Mouse (Mus musculus) liver, adult 2 months (tissue): ENCODE measurements around the gene Nkain1. TPM values are rescaled to one million over a fixed set of nuclear protein-coding genes. Genes with fewer than 3 reads are reported as not detected.
A peak's percentile ranks its signal among the peaks of the same experiment; 100 is the strongest.

ENCODE experiments used
- DNase-seq: peaks from one replicate; pipeline ENCODE4 v3.0.0-alpha.2; 2011; ENCODE audit warnings: low read depth, low spot score; ENCODE audit errors: extremely low read depth
- H3K27ac ChIP-seq: fragments of 200-500 bp; replicated peaks from 2 replicates; pipeline ENCODE4 v1.5.1; 2012; ENCODE audit warnings: low read depth, mild to moderate bottlenecking, control low read depth, inconsistent platforms, low read length; ENCODE audit not compliant: insufficient read depth
- H3K27me3 ChIP-seq: fragments of 200-500 bp; 2 replicates; pipeline ENCODE4 v1.6.1; 2012; ENCODE audit warnings: mild to moderate bottlenecking, moderate library complexity, low read length, inconsistent platforms; ENCODE audit not compliant: control insufficient read depth, insufficient read depth
- H3K36me3 ChIP-seq: fragments of 200-500 bp; 2 replicates; pipeline ENCODE4 v1.6.1; 2012; ENCODE audit warnings: low read length, inconsistent platforms; ENCODE audit not compliant: control insufficient read depth, insufficient read depth
- H3K4me1 ChIP-seq: fragments of 200-500 bp; 2 replicates; pipeline ENCODE4 v1.6.1; 2011; ENCODE audit warnings: low read length; ENCODE audit not compliant: control insufficient read depth, insufficient read depth
- H3K4me3 ChIP-seq: fragments of 200-500 bp; 2 replicates; pipeline ENCODE4 v1.5.1; 2011; ENCODE audit warnings: low read depth, mild to moderate bottlenecking, control low read depth, low read length, moderate library complexity; ENCODE audit not compliant: insufficient read depth
- H3K79me2 ChIP-seq: fragments of 200-500 bp; 2 replicates; pipeline ENCODE4 v1.6.1; 2012; ENCODE audit warnings: inconsistent platforms, mild to moderate bottlenecking, low read length, moderate library complexity; ENCODE audit not compliant: control insufficient read depth, insufficient read depth
- H3K9ac ChIP-seq: fragments of 200-500 bp; 2 replicates; pipeline ENCODE4 v1.6.1; 2012; ENCODE audit warnings: low read depth, mild to moderate bottlenecking, control low read depth, inconsistent platforms, low read length
- CTCF ChIP-seq: fragments of 200-500 bp; IDR thresholded peaks from 2 replicates; pipeline ENCODE4 v1.5.1; 2011; ENCODE audit warnings: low read depth, low read length, control low read depth
- POLR2A ChIP-seq: fragments of 200-500 bp; IDR thresholded peaks from 2 replicates; pipeline ENCODE4 v1.6.1; 2011; ENCODE audit warnings: low read length, control low read depth; ENCODE audit not compliant: insufficient read depth; ENCODE audit errors: extremely low read depth
- WGBS: fragments of 180-500 bp; shearing (Covaris S2); methylation state at CpG from one replicate; pipeline ENCODE4 v1.1.7; 2018; 5-methylcytosine and 5-hydroxymethylcytosine counted together
- polyA plus RNA-seq: library from polyadenylated mRNA; depleted of rRNA; stranded (reverse); fragments of >200 nt; gene quantifications from 2 replicates; pipeline ENCODE4 v1.2.3, GENCODE M21; 2012
- total RNA-seq: library from RNA; depleted of rRNA; stranded (reverse); fragments of >200 nt; gene quantifications from 2 replicates; pipeline ENCODE4 v1.2.3, GENCODE M21; 2014

Nkain1 gene
- total and polyA plus RNA-seq, 2 experiments, result 0.28 to 0.51 TPM

DNA sequence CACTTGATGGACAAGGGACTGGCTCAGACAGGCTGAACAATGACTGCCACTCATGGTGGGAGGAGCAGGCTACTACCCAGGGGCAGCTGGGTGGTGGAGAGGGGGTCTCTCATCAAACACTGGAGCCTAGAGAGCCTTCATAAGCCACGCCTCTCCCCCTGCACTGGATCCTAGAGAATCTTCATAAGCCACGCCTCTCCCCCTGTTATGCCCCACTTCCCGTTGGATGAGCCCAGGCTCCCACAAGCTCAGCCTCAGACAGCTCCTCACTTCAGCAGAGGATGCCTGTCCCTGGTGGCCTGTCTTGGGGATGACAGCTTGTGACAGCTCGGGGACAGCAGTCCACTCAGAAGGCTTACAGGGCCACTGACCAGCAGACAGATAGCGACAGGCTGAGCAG lies 17.7 kb downstream of the Nkain1 start:
- H3K27ac ChIP-seq, result no peak overlapping the region
- DNase-seq, result no peak
- 77% methylated on average over 5 of the region's 5 CpGs for WGBS

DNA sequence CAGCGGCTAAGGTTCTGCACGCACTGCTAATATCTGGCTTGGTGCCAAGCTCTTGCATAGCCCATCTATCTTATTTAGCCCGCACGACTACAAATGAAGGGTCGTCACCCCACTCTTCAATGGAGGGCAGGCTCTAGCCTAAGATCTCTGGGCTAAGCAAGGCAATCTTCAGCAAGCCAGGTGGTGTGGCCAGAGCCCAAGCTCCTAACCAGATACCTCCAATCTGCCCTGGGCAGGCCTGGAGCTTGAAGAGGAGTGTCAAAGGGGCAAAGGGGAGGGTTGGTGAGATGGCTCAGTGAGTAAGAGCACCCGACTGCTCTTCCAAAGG lies 20.9 kb downstream of the Nkain1 start:
- no peak overlapping the region for H3K9ac ChIP-seq
- no peaks in the 10 kb centered on the region for H3K79me2 ChIP-seq
- no peaks in the 10 kb centered on the region for H3K27me3 ChIP-seq
- WGBS, result 46% methylated on average over 6 of the region's 6 CpGs
- H3K4me1 ChIP-seq, result no peaks in the 10 kb centered on the region
- H3K4me3 ChIP-seq, result no peak overlapping the region
- peak; percentile 24 for DNase-seq
- TF ChIP-seq POLR2A (no peak), CTCF (no peak)
- H3K27ac ChIP-seq, result no peak overlapping the region
- no peaks in the 10 kb centered on the region for H3K36me3 ChIP-seq

More for the DNA sequence above, 17.7 kb downstream of the Nkain1 start:
- H3K4me1 ChIP-seq, result no peaks in the 10 kb centered on the region
- no peaks in the 10 kb centered on the region for H3K36me3 ChIP-seq
- no peaks in the 10 kb centered on the region for H3K79me2 ChIP-seq
- no peaks in the 10 kb centered on the region for H3K27me3 ChIP-seq
- H3K4me3 ChIP-seq, result no peak overlapping the region
- TF ChIP-seq POLR2A (no peak), CTCF (peak; percentile 5; the same call in 1 of the 2 replicates)
- no peak overlapping the region for H3K9ac ChIP-seq

DNA sequence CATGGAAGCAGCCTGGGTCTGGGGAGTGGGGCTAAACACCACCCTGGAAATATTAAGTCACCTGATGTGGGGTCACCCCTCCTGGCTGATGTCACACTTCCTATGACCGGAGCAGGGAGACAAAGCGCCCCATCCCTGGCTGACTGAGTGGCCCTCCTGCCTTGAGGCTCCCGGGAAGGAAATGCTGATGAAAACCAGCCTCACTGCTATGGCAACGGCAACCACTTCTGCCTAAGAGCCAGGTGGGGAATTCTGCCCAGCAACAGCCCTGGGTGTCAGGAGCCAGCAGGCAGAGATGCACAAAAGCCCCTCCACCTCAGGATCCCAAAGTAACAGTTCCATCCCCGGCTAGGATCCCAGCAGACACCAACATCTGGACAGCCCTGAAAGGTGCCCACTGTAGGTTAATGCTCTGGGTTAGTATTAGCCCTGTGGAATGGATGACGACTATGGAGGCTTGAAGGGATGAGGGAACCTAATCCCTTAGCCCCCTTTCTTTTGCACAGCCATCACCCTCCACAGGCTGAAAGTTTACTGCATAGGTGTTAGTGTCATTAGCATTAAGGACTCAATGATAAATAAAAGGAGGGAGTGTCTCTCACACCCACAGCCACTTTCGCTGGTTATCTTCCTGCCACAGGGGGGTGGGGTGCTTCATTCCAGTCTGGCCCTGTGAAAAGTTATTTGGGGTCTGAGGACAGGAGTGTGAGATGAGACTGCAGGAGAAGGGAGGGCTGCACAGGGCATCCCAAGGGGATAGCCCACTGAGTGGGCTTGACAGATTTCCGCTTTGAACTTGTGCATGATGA lies 21.5 kb downstream of the Nkain1 start:
- H3K36me3 ChIP-seq, result no peaks in the 10 kb centered on the region
- no peaks in the 10 kb centered on the region for H3K4me1 ChIP-seq
- H3K79me2 ChIP-seq, result no peaks in the 10 kb centered on the region
- H3K27ac ChIP-seq, result no peak overlapping the region
- no peak overlapping the region for H3K4me3 ChIP-seq
- no peaks in the 10 kb centered on the region for H3K27me3 ChIP-seq
- no peak for DNase-seq
- H3K9ac ChIP-seq, result no peak overlapping the region
- 68% methylated on average over 8 of the region's 8 CpGs for WGBS
- TF ChIP-seq CTCF, result no peak

DNA sequence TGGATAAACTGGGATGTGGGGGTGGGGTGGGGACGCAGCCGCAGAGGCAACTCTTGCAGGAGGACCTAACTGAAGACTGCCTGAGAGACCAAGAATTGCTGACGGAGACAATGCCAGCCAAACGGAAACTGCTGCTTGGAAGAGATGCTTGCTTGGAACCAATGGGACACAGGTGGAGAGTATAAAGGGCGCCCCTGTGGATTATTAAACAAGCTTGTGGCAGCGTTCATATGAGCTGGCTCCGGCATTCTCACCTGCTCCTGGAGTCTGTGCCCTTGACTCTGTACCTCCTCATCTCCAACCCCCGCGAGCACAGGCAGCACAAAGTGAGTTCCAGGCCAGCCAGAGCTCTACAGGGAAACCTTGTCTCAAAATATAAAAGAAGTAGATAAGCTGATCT lies 23.5 kb downstream of the Nkain1 start:
- no peak overlapping the region for H3K27ac ChIP-seq
- H3K79me2 ChIP-seq, result no peaks in the 10 kb centered on the region
- H3K4me1 ChIP-seq, result no peaks in the 10 kb centered on the region
- H3K9ac ChIP-seq, result no peak overlapping the region
- peak; percentile 34 for DNase-seq
- H3K4me3 ChIP-seq, result no peak overlapping the region
- no peak for TF ChIP-seq POLR2A
- TF ChIP-seq CTCF, result no peak
- no peaks in the 10 kb centered on the region for H3K27me3 ChIP-seq
- WGBS, result 85% methylated on average over 9 of the region's 9 CpGs
- H3K36me3 ChIP-seq, result no peaks in the 10 kb centered on the region

DNA sequence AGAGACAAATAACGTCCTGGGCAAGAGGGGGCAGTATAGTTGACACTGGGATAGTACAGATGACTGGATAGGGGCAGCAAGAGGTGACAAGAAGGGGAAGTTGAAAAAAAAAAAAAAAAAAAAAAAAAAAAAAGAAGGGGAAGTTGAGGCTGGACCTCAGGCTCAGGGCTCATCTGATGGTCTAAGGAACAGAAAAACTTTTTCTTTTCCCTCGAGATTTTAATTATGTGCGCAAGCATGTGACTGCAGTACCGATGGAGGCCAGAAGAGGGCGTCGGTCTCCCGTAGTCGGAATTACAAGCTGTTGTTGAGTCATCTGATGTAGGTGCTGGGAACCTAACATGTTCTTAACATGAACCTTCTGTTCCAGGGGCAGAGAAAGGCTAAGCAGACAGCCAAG lies 24.8 kb downstream of the Nkain1 start:
- WGBS, result 84% methylated on average over 8 of the region's 8 CpGs
- Histone ChIP-seq H3K4me3 (no peak overlapping the region), H3K36me3 (no peaks in the 10 kb centered on the region), H3K27ac (no peak overlapping the region), H3K4me1 (no peaks in the 10 kb centered on the region), H3K79me2 (no peaks in the 10 kb centered on the region), H3K9ac (no peak overlapping the region), H3K27me3 (no peaks in the 10 kb centered on the region)
- no peak for DNase-seq
- TF ChIP-seq POLR2A (no peak), CTCF (peak; percentile 38; the same call in 1 of the 2 replicates)

DNA sequence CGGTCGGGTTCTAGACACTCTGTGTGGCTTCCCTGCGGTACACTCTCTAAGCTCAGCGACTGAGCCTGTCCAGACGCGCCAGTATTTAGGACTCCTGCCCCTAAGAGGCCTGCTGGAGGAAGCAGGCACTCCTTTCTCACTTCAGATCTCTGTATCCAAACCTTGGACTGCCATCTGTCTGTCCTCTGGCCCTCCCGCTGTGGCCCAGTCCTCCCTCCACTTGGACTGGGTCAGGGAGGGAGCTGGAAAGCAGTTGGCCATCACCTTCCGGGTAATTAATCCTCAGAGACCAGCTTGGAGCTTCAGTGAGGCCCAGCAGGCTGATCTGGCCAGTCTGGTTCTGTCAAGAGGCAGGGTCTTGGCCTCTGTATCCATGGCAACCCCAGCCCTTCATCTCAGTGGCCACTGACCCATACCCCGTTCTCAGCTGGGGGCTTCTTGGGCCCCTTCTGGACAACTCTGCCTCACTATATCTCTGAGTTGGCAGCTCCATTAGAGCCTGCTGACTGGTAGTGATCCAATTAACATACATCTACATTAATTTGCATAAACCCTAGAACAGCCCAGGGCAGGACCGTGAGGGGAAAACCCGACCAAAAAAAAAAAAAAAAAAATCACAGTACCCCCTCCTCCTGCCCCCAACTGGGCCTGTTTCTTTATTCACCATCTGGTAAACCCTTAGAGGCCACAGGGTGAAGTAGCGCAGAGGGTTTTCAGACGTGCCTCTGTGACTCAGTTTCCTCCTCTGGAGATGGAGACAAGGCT lies 27.0 kb downstream of the Nkain1 start:
- Histone ChIP-seq H3K27ac (no peak overlapping the region), H3K4me1 (no peaks in the 10 kb centered on the region), H3K27me3 (no peaks in the 10 kb centered on the region), H3K4me3 (no peak overlapping the region), H3K79me2 (no peaks in the 10 kb centered on the region), H3K36me3 (no peaks in the 10 kb centered on the region), H3K9ac (no peak overlapping the region)
- DNase-seq, result no peak
- no peak for TF ChIP-seq POLR2A
- no peak for TF ChIP-seq CTCF
- WGBS, result 58% methylated on average over 13 of the region's 13 CpGs
